Mouse (Mus musculus): ENCODE data around the gene Gm28036. TPM values are rescaled to one million over a fixed set of nuclear protein-coding genes. Genes with fewer than 3 reads are reported as not detected.

Gene Gm28036
- total RNA-seq, 2 experiments from 2014 or later, result 9.2 to 54.8 TPM

Other genes starting within 250 kb of the Gm28036 start
- 33.6 and 42.4 TPM in 2 replicates for gene Uqcc1, start 196.8 kb downstream of the Gm28036 start, total RNA-seq (2014; fragmentation: Nextera tagmentation)
- 63.6 and 72.4 TPM in 2 replicates for gene Uqcc1, start 196.8 kb downstream of the Gm28036 start, total RNA-seq (2017)
- not detected in 2 replicates for gene Gm15557, start 186.4 kb downstream of the Gm28036 start, total RNA-seq (2014; fragmentation: Nextera tagmentation)
- gene Gm15557, start 186.4 kb downstream of the Gm28036 start, total RNA-seq (2017), result not detected in 2 replicates
- not detected in 2 replicates for gene Gdf5, start 181.7 kb downstream of the Gm28036 start, total RNA-seq (2014; fragmentation: Nextera tagmentation)
- gene Gdf5, start 181.7 kb downstream of the Gm28036 start, total RNA-seq (2017), result not detected in 2 replicates
- 22.0 and 26.1 TPM in 2 replicates for gene Cep250, start 170.6 kb downstream of the Gm28036 start, total RNA-seq (2014; fragmentation: Nextera tagmentation)
- gene Cep250, start 170.6 kb downstream of the Gm28036 start, total RNA-seq (2017), result 23.9 and 27.9 TPM in 2 replicates
- 0.37 and 1.3 TPM in 2 replicates for gene 6430550D23Rik, start 119.1 kb downstream of the Gm28036 start, total RNA-seq (2014; fragmentation: Nextera tagmentation)
- 7.0 TPM in 1 of 2 replicates, not detected in the other for gene 6430550D23Rik, start 119.1 kb downstream of the Gm28036 start, total RNA-seq (2017)
- 160 TPM in 2 replicates for gene Ergic3, start 119.0 kb downstream of the Gm28036 start, total RNA-seq (2014; fragmentation: Nextera tagmentation)
- 68.0 and 100 TPM in 2 replicates for gene Ergic3, start 119.0 kb downstream of the Gm28036 start, total RNA-seq (2017)
- not detected in 2 replicates for gene Fer1l4, start 74.1 kb downstream of the Gm28036 start, total RNA-seq (2014; fragmentation: Nextera tagmentation)
- gene Fer1l4, start 74.1 kb downstream of the Gm28036 start, total RNA-seq (2017), result not detected in 2 replicates
- gene Spag4, start 61.9 kb downstream of the Gm28036 start, total RNA-seq (2014; fragmentation: Nextera tagmentation), result 1.6 and 5.0 TPM in 2 replicates
- gene Spag4, start 61.9 kb downstream of the Gm28036 start, total RNA-seq (2017), result 1.8 TPM in 1 of 2 replicates, not detected in the other
- 28.7 and 29.6 TPM in 2 replicates for gene Cpne1, start 15.1 kb downstream of the Gm28036 start, total RNA-seq (2014; fragmentation: Nextera tagmentation)
- 15.0 and 19.9 TPM in 2 replicates for gene Cpne1, start 15.1 kb downstream of the Gm28036 start, total RNA-seq (2017)
- 57.8 and 58.4 TPM in 2 replicates for gene Rbm12, start 15.1 kb downstream of the Gm28036 start, total RNA-seq (2014; fragmentation: Nextera tagmentation)
- 48.4 and 48.5 TPM in 2 replicates for gene Rbm12, start 15.1 kb downstream of the Gm28036 start, total RNA-seq (2017)
- 197 and 326 TPM in 2 replicates for gene Romo1, start 16.9 kb upstream of the Gm28036 start, total RNA-seq (2014; fragmentation: Nextera tagmentation)
- gene Romo1, start 16.9 kb upstream of the Gm28036 start, total RNA-seq (2017), result 12.3 and 18.2 TPM in 2 replicates
- 82.6 and 85.5 TPM in 2 replicates for gene Nfs1, start 17.1 kb upstream of the Gm28036 start, total RNA-seq (2014; fragmentation: Nextera tagmentation)
- gene Nfs1, start 17.1 kb upstream of the Gm28036 start, total RNA-seq (2017), result 58.6 and 61.5 TPM in 2 replicates
- 370 and 390 TPM in 2 replicates for gene Rbm39, start 53.1 kb upstream of the Gm28036 start, total RNA-seq (2014; fragmentation: Nextera tagmentation)
- 690 and 765 TPM in 2 replicates for gene Rbm39, start 53.1 kb upstream of the Gm28036 start, total RNA-seq (2017)
- gene Phf20, start 69.4 kb upstream of the Gm28036 start, total RNA-seq (2014; fragmentation: Nextera tagmentation), result 29.2 and 31.5 TPM in 2 replicates
- 56.1 and 84.1 TPM in 2 replicates for gene Phf20, start 69.4 kb upstream of the Gm28036 start, total RNA-seq (2017)
- gene Cnbd2, start 185.2 kb upstream of the Gm28036 start, total RNA-seq (2014; fragmentation: Nextera tagmentation), result 1.4 and 7.1 TPM in 2 replicates
- 5.2 and 9.3 TPM in 2 replicates for gene Cnbd2, start 185.2 kb upstream of the Gm28036 start, total RNA-seq (2017)
- gene Scand1, start 185.6 kb upstream of the Gm28036 start, total RNA-seq (2014; fragmentation: Nextera tagmentation), result 4.1 TPM in 2 replicates
- gene Scand1, start 185.6 kb upstream of the Gm28036 start, total RNA-seq (2017), result 16.5 and 48.7 TPM in 2 replicates

Data from megakaryocyte-erythroid progenitor cell, adult 5-6 weeks (primary cell).